Mouse (Mus musculus) intestine, embryonic 15.5 days (tissue): ENCODE results near the gene Il17ra. TPM values are rescaled to one million over a fixed set of nuclear protein-coding genes. Genes with fewer than 3 reads are reported as not detected.

ENCODE experiments used
- ATAC-seq: fragments of 200-750 bp; cut with Nextera tagmentation; 2 replicates; pipeline ENCODE4 v1.8.0; 2017; ENCODE audit warnings: moderate TSS enrichment, moderate library complexity
- H3K27ac ChIP-seq: fragments of 300-500 bp; sonication (generic); 2 replicates; pipeline ENCODE4 v1.5.1; 2015; ENCODE audit warnings: mild to moderate bottlenecking, inconsistent platforms
- H3K27me3 ChIP-seq: fragments of 300-500 bp; sonication (generic); replicated peaks from 2 replicates; pipeline ENCODE4 v1.6.1; 2015; ENCODE audit warnings: inconsistent platforms
- H3K36me3 ChIP-seq: fragments of 300-500 bp; sonication (generic); 2 replicates; pipeline ENCODE4 v1.6.1; 2015; ENCODE audit warnings: inconsistent platforms
- H3K4me1 ChIP-seq: fragments of 300-500 bp; sonication (generic); replicated peaks from 2 replicates; pipeline ENCODE4 v1.6.1; 2015; ENCODE audit warnings: inconsistent platforms
- H3K4me2 ChIP-seq: fragments of 300-500 bp; sonication (generic); replicated peaks from 2 replicates; pipeline ENCODE4 v1.6.1; 2015; ENCODE audit warnings: mild to moderate bottlenecking, inconsistent platforms
- H3K4me3 ChIP-seq: fragments of 300-500 bp; sonication (generic); replicated peaks from 2 replicates; pipeline ENCODE4 v1.5.1; 2015; ENCODE audit warnings: inconsistent platforms
- H3K9ac ChIP-seq: fragments of 300-500 bp; sonication (generic); 2 replicates; pipeline ENCODE4 v1.6.1; 2015; ENCODE audit warnings: inconsistent platforms
- H3K9me3 ChIP-seq: fragments of 300-500 bp; sonication (generic); 2 replicates; pipeline ENCODE4 v1.6.1; 2016; ENCODE audit warnings: inconsistent platforms
- WGBS: fragments of 180-500 bp; shearing (Covaris S2); methylation state at CpG from one replicate; pipeline ENCODE4 v1.1.7; 2015; 5-methylcytosine and 5-hydroxymethylcytosine counted together
- polyA plus RNA-seq: library from polyadenylated mRNA; unstranded; fragments of >200 nt; fragmentation: Nextera tagmentation; extraction: Ambion mirVana; gene quantifications from 2 replicates; pipeline ENCODE4 v1.2.1, GENCODE M21; 2015

Gene Il17ra
- polyA plus RNA-seq, 1 experiment from 2014 or later = 6.7 TPM

DNA sequence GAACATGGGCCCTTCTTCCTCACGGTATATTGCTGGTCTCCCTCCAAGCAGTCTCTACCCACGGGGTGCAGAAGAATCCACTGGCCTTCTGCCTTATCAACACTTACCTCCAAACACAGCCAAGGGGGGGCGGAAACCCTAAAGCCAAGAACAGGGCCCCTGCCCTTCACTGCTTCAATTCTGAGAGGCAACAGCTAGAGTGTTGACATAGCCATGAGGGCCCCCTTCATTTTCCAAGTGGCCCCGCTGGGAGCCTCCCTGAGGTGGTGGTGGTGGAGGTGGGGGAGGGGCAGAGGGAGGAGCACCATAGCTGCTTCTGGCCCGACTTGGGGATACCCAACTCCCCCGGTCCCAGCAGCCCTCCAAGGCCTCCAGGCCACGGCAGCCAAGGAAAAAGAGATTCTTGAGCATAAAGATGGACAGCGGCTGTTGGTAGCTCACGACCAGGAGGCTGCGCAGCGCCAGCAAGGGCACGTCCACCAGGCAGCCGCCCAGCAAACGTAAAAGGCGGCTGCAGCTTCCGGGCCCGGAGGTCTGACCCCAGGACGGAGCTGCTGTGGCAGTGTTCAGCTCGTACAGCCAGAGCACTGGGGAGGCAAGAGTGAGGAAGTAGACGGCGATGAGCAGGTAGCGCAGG, 28.9 kb downstream of the Il17ra start:
- ATAC-seq = no peak
- 10% methylated on average over 22 of the region's 22 CpGs for WGBS
- Histone ChIP-seq H3K9ac (no peak overlapping the region), H3K9me3 (no peaks in the 10 kb centered on the region), H3K4me2 (peak overlapping the region; percentile 96), H3K4me3 (peak overlapping the region; percentile 61), H3K27me3 (peaks cover 34% of the 10 kb centered on the region), H3K36me3 (no peaks in the 10 kb centered on the region), H3K4me1 (peaks cover 20% of the 10 kb centered on the region), H3K27ac (no peak overlapping the region)

DNA sequence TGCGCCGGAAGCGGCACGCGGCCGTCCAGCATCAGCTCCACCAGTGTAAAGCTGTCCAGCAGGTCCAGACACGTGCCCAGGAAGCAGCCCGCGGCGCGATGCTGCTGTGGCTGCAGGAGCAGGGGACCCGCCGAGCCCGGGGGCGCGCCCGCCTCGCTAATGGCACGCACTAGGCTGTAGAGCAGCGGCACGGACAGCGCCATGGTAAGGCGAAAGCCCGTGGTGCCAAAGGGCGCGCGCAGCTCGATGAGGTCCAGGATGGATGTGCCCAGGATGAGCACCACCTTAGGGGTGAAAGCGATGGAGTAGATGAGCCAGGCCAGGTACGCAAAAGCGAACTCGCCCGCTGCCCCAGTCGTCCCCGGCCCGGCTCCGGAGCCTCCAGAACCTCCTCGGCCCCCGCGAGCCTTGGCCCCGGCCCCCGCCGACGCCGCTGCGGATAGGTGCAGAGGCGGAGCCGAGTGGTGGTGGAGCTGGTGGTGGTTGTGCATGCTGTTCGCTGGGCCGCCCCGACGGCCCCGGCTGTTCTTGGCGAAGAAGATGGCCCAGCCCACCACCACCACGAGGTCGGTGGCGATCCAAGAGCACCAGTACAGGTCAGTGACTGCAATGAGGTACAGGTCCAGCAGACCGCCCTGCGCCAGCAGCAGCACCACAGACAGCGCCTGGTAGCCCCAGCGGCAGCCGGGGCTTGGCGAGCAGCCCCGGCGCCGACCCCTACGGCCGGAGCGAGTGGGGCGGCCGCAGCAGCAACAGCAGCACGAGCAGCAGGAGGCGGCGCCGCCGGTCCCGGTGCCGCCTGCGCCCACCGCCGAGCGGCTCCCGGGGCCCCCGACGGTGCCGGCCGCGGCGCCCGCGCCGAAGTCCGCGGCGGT, 29.7 kb downstream of the Il17ra start:
- H3K4me2 ChIP-seq = peak overlapping the region; percentile 96
- no peaks in the 10 kb centered on the region for H3K36me3 ChIP-seq
- WGBS = 1% methylated on average over 92 of the region's 95 CpGs
- H3K4me3 ChIP-seq = peak overlapping the region; percentile 61
- no peaks in the 10 kb centered on the region for H3K9me3 ChIP-seq
- ATAC-seq = peak; percentile 38
- no peak overlapping the region for H3K27ac ChIP-seq
- H3K4me1 ChIP-seq = peaks cover 20% of the 10 kb centered on the region
- H3K27me3 ChIP-seq = peaks cover 34% of the 10 kb centered on the region
- H3K9ac ChIP-seq = peak overlapping the region; percentile 44; the same call in 1 of the 2 replicates

DNA sequence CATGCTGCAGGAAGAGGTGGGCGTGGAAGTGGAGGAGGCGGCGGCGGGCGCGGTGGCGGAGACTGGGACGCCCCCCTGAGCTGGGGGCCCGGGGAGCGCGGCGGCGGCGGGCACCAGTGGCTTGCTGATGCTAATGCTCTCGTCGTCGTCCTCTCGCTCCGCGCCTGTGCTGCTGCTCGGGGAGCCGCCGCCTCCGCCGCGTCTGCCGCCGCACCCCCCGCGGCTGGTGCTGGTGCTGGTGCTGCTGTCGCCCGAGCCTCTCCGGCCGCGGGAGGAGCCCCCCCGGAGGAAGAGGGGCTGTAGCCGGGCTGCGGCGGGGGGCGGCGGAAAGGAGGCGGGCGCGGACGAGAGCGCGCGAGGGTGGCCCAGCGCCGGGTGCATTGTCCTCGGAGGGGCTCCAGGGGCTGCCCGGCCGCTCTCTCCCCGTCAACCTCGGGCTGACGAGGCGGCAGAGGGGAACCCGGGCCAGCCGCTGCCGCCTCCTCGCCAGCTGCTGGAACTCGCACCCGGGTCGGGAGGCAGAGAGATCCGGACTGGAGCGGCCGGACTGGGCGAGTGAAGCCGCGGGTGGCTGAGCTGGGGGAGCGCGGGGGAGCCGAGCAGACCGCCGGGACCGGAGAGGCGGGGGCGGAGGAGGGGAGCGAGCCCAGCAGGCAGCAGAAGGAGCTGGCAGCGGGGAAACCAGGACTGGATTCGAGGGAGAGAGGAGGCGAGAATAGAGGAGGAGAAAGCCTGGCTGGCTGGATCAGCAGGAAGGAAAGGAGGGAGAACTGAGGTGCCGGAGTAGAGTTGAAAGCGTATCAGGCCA, 30.5 kb downstream of the Il17ra start, which contains the start of gene Tmem121b:
Tmem121b (minus strand) TSS at position 434 of the 808 bp plus-strand sequence.
- Histone ChIP-seq H3K36me3 (no peaks in the 10 kb centered on the region), H3K27ac (no peak within 1 kb of the TSS), H3K9ac (peak within 1 kb of the TSS; percentile 44), H3K4me2 (peak within 1 kb of the TSS; percentile 96), H3K4me3 (peak within 1 kb of the TSS; percentile 61), H3K27me3 (peaks cover 34% of the 10 kb centered on the region), H3K4me1 (peaks cover 20% of the 10 kb centered on the region), H3K9me3 (no peaks in the 10 kb centered on the region)
- ATAC-seq = peak; percentile 79
- under 1% methylated on average over 81 of the region's 84 CpGs for WGBS

DNA sequence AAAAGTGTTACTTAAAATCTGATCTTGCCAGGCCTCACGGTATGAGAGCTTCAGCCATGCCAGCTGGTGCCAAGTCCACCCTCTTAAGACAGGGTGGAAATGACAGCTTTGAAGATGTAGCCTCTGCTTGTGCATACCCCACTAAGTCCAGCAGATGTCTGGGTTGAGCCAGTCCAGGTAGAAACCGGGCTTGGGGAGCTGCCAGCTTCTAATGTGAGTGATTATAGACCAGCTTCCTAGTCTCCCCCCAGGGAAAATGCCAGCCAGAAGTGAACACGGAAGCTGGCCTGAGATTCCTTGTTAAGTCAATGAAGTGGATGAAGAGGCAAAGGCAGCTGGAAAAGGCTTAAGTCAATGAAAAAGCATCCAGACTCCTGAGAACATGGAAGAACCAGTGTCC, 33.5 kb downstream of the Il17ra start:
- Histone ChIP-seq H3K4me2 (no peak overlapping the region), H3K36me3 (no peaks in the 10 kb centered on the region), H3K27ac (no peak overlapping the region), H3K4me3 (no peak overlapping the region), H3K4me1 (peaks cover 20% of the 10 kb centered on the region), H3K27me3 (peaks cover 28% of the 10 kb centered on the region), H3K9ac (no peak overlapping the region), H3K9me3 (0 out of 2 replicates have a peak, but pooled peaks cover 3% of the 10 kb centered on the region)
- WGBS = 61% methylated on average over 3 of the region's 3 CpGs
- no peak for ATAC-seq

DNA sequence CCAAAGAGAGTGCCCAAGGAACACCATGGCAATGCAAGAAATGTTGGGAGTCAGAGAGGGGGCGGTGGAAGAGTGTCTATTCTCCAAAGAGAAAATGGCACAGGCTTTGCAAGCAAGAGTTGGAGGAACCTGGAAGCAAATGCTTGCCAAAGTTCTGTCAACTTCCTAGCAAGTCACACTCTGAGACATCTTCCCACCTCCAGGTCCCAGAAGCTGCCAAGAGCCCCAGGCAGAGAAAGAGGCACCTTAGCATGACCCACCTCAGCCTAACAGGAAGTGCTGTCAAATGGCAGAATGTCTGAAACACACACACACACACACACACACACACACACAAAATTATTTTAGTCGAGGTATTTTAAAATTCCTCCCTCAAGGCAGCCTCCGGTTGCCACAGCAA, 41.0 kb downstream of the Il17ra start:
- no peak overlapping the region for H3K27ac ChIP-seq
- no peaks in the 10 kb centered on the region for H3K4me1 ChIP-seq
- H3K4me2 ChIP-seq = no peak overlapping the region
- 0 out of 2 replicates have a peak, but pooled peaks cover 3% of the 10 kb centered on the region for H3K9me3 ChIP-seq
- H3K4me3 ChIP-seq = no peak overlapping the region
- H3K36me3 ChIP-seq = no peaks in the 10 kb centered on the region; the same call in 1 of the 2 replicates
- 77% methylated on average over 3 of the region's 3 CpGs for WGBS
- no peaks in the 10 kb centered on the region for H3K27me3 ChIP-seq
- ATAC-seq = no peak
- H3K9ac ChIP-seq = no peak overlapping the region

DNA sequence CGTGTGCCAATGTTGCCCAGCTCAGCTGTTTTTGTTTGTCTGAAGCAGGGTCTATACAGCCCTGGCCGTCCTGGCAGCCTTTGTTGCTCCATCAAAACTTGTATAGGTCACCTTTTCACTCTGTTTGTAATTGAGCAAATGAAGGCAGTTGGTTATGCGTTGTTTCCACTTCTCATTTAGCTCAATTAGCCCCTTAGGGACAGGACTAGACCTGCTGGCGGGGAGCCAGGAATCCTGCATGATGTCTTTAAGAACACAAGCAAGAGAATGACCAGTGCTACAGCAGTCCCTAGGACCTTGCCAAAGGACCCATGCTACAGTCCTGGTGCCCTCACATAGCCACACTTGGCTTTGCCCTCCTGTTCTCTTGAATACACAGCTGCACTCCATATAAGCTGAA, 42.5 kb downstream of the Il17ra start:
- ATAC-seq = no peak
- H3K4me1 ChIP-seq = no peaks in the 10 kb centered on the region
- WGBS = 78% methylated on average over 4 of the region's 4 CpGs
- peaks cover 5% of the 10 kb centered on the region; the same call in 1 of the 2 replicates for H3K36me3 ChIP-seq
- no peak overlapping the region for H3K4me3 ChIP-seq
- no peak overlapping the region for H3K9ac ChIP-seq
- H3K9me3 ChIP-seq = 0 out of 2 replicates have a peak, but pooled peaks cover under 1% of the 10 kb centered on the region
- H3K27ac ChIP-seq = no peak overlapping the region
- no peak overlapping the region for H3K4me2 ChIP-seq
- no peaks in the 10 kb centered on the region for H3K27me3 ChIP-seq

DNA sequence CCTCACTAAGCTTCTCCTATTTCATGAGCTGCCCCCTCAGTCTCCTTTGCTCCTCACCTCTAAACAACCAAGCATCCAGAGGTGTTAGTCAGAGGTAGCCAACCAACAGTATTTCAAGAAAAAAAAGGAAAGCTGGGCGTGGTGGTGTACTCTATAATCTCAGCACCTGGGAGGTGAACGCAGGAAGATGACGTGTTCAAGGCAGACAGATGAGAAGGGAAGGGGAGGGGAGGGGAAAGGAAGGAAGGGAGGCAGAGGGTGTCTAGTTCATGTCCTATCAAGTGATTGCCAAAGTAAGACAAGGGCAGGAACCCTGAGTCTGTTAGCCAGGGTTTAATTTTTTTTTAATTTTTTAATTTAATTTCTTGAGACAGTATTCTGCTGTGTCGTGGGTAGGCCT, 45.6 kb downstream of the Il17ra start:
- H3K4me1 ChIP-seq = no peaks in the 10 kb centered on the region
- no peak overlapping the region for H3K4me3 ChIP-seq
- peaks cover 5% of the 10 kb centered on the region; the same call in 1 of the 2 replicates for H3K36me3 ChIP-seq
- ATAC-seq = no peak
- WGBS = 81% methylated on average over 4 of the region's 4 CpGs
- H3K27me3 ChIP-seq = no peaks in the 10 kb centered on the region
- no peak overlapping the region for H3K27ac ChIP-seq
- no peak overlapping the region for H3K4me2 ChIP-seq
- no peak overlapping the region for H3K9ac ChIP-seq
- H3K9me3 ChIP-seq = no peaks in the 10 kb centered on the region

DNA sequence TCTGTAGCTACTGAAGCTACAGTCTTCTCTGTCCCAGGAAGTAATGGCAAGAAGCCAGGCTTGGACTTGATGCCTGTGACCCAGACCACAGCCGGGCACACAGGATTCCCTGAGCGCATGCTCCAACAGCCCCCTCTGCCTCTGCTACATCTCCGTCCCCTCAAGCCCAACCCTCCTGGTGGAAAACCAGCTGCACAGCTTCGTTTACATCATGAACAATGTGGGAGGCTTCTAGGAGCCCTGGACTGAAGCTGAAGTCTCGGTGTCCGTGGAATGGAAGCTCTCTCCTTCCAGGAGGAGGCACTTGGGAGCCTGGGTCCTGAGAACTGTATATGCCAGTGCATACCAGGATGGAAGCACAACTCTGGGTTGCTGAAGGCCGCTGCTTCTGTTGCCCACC, 46.9 kb downstream of the Il17ra start:
- Histone ChIP-seq H3K4me3 (no peak overlapping the region), H3K36me3 (peaks cover 9% of the 10 kb centered on the region; the same call in 1 of the 2 replicates), H3K4me1 (no peaks in the 10 kb centered on the region), H3K27me3 (no peaks in the 10 kb centered on the region), H3K9me3 (no peaks in the 10 kb centered on the region), H3K27ac (no peak overlapping the region), H3K9ac (no peak overlapping the region), H3K4me2 (no peak overlapping the region)
- no peak for ATAC-seq
- WGBS = 67% methylated on average over 7 of the region's 7 CpGs

DNA sequence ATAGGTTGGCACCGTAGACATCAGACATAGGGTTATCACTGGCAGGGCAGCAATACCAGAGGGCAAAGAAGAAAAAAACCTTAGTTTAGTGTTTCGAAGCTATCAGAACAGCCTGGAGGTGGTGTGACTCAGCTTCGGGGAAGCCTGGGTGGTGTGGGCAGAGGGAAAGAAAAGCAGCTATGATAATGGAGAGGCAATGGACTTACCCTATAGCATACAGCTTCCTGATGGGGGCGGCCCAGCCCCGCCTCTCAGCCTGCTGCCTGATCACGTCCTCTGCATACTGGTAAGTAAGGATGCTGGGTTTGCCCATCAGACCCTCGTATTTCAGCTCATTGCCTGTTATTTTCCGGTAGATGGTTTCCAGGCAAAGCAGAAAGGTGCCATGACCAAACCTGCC, 47.4 kb downstream of the Il17ra start:
- 86% methylated on average over 8 of the region's 8 CpGs for WGBS
- Histone ChIP-seq H3K4me3 (no peak overlapping the region), H3K27ac (no peak overlapping the region), H3K4me1 (no peaks in the 10 kb centered on the region), H3K36me3 (peaks cover 9% of the 10 kb centered on the region; the same call in 1 of the 2 replicates), H3K4me2 (no peak overlapping the region), H3K9me3 (no peaks in the 10 kb centered on the region), H3K27me3 (no peaks in the 10 kb centered on the region), H3K9ac (no peak overlapping the region)
- ATAC-seq = no peak

DNA sequence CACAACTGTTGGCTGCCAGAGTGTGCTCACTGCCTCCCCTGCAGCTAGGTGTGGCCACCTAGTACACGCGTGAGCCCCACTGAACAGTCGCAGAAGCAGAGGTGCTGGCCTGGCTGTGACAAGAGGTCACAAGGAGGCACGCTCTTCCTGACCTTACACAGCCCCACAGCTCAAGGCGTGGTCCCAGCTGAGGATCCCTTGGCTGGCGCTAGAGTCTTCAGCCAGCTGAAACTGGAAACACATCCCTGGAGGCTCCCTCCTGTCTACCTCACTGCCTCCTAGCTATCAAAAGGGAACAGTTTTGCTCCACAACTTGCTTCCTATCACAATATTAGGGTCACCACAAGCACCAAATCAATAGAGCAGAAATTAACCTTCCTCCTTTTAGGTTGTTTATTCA, 48.2 kb downstream of the Il17ra start:
- no peak for ATAC-seq
- Histone ChIP-seq H3K9me3 (no peaks in the 10 kb centered on the region), H3K4me2 (no peak overlapping the region), H3K4me1 (no peaks in the 10 kb centered on the region), H3K9ac (no peak overlapping the region), H3K27ac (no peak overlapping the region), H3K36me3 (peaks cover 9% of the 10 kb centered on the region; the same call in 1 of the 2 replicates), H3K27me3 (no peaks in the 10 kb centered on the region), H3K4me3 (no peak overlapping the region)
- 73% methylated on average over 6 of the region's 6 CpGs for WGBS

DNA sequence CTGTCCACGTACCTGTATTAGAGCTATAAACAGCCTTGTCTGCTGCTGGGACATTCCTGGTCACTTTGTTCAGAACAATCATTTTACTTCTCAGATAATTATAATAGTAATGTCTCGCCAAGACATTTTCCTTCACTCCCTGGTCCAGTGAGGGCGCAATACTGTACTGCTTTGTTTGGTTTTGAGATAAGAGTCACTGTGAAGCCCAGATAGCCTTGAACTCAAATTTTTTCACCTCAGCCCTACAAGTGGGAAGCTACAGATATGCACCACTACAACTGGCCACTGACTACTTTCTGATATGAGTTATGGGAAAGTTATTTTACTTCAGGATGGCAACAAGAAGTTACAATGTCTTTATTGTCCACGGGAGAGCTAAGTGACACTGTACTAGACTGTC, 53.4 kb downstream of the Il17ra start:
- Histone ChIP-seq H3K4me2 (no peak overlapping the region), H3K9ac (no peak overlapping the region), H3K27me3 (no peaks in the 10 kb centered on the region), H3K27ac (no peak overlapping the region), H3K9me3 (no peaks in the 10 kb centered on the region), H3K4me3 (no peak overlapping the region), H3K4me1 (no peaks in the 10 kb centered on the region), H3K36me3 (0 out of 2 replicates have a peak, but pooled peaks cover 7% of the 10 kb centered on the region)
- WGBS = 84% methylated on average over 4 of the region's 4 CpGs
- no peak; the same call in 1 of the 2 replicates for ATAC-seq

DNA sequence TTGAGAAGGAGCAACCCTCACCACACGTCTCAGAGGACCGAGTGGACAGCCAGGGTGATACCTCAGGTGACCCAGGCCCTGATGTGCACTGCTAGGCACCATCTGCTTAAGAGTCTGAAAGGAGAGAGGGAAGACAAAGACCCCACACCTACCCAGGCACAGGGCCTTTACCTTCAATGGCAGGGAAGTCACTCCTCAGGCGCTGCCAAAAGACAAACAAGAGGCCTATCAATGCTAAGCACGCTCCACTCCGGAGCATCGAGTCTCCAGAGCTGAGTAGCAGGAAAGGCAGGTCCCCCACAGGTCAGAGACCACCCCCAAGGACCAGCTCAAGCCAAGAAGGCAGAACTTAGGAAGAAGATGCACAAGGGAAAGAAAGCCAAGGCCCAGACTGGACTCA, 53.8 kb downstream of the Il17ra start:
- H3K27me3 ChIP-seq = no peaks in the 10 kb centered on the region
- no peaks in the 10 kb centered on the region for H3K4me1 ChIP-seq
- no peak overlapping the region for H3K4me3 ChIP-seq
- H3K36me3 ChIP-seq = 0 out of 2 replicates have a peak, but pooled peaks cover 7% of the 10 kb centered on the region
- ATAC-seq = no peak
- no peak overlapping the region for H3K27ac ChIP-seq
- no peak overlapping the region for H3K9ac ChIP-seq
- no peaks in the 10 kb centered on the region for H3K9me3 ChIP-seq
- no peak overlapping the region for H3K4me2 ChIP-seq
- 88% methylated on average over 6 of the region's 6 CpGs for whole genome bisulfite sequencing
